Mouse (Mus musculus): Measurements from ENCODE around the gene Hs2st1. TPM values are rescaled to one million over a fixed set of nuclear protein-coding genes. Genes with fewer than 3 reads are reported as not detected.

Gene Hs2st1
- polyA plus RNA-seq, 1 experiment from 2014 or later = 6.6 TPM

GRCm38 (mm10) chr3:144412538-144413272 lies 157.3 kb downstream of the Hs2st1 start:
- H3K9me3 ChIP-seq (replicated peaks; ENCODE audit: control insufficient read depth, low read length) = no peaks in the 10 kb centered on the region; the same call in 1 of the 2 replicates
- peak overlapping the region; percentile 13 for H3K4me3 ChIP-seq (ENCODE audit: low read length)
- H3K36me3 ChIP-seq (ENCODE audit: control insufficient read depth, insufficient read depth) = no peaks in the 10 kb centered on the region
- ATAC-seq (replicated peaks; ENCODE audit: extremely low read depth, insufficient read depth, low FRiP score) = peak; percentile 61
- peaks cover 5% of the 10 kb centered on the region for H3K4me1 ChIP-seq (ENCODE audit: control insufficient read depth, insufficient read depth, low read length)
- H3K27ac ChIP-seq (ENCODE audit: low read length) = no peak overlapping the region
- WGBS = 9% methylated on average over 10 of the region's 10 CpGs
- H3K9ac ChIP-seq (ENCODE audit: low read length) = no peak overlapping the region
- no peaks in the 10 kb centered on the region for H3K27me3 ChIP-seq (ENCODE audit: control insufficient read depth, insufficient read depth, low read length)
- peak overlapping the region; percentile 51 for H3K4me2 ChIP-seq (ENCODE audit: low read depth, low read length)

- Histone ChIP-seq H3K27ac (ENCODE audit: low read length) (no peak overlapping the region), H3K4me1 (ENCODE audit: control insufficient read depth, insufficient read depth, low read length) (peaks cover 5% of the 10 kb centered on the region), H3K27me3 (ENCODE audit: control insufficient read depth, insufficient read depth, low read length) (no peaks in the 10 kb centered on the region), H3K4me2 (ENCODE audit: low read depth, low read length) (no peak overlapping the region), H3K9ac (ENCODE audit: low read length) (no peak overlapping the region), H3K4me3 (ENCODE audit: low read length) (no peak overlapping the region), H3K9me3 (replicated peaks; ENCODE audit: control insufficient read depth, low read length) (no peaks in the 10 kb centered on the region; the same call in 1 of the 2 replicates), H3K36me3 (ENCODE audit: control insufficient read depth, insufficient read depth) (no peaks in the 10 kb centered on the region)
- no peak for ATAC-seq (replicated peaks; ENCODE audit: extremely low read depth, insufficient read depth, low FRiP score)
- 27% methylated on average over 8 of the region's 8 CpGs for WGBS
Observed at GRCm38 (mm10) chr3:144411650-144412278, 158.2 kb downstream of the Hs2st1 start.

DNA sequence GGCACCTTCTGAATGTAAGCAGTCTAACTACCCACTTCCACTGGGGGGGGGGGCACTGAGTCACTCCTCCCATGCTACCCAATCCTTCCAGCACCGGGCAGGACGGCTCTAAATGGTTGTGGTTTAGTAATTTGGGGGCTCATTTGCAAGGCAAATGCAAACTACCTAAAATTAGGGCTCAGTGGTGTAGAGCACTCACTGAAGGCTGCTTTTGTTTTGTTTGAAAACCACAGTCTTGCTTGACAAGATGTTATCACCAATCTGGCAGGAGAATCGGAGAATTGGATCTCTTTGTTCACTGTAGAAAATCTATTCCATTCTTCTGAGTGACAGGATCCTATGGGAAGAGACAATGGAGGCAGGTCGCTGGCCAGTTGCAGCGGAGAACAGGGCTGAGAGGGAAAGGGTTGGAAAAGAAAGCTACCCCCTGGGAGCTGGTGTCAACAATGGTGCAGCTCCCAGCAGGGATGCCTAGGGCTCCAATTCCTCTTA lies 158.9 kb downstream of the Hs2st1 start:
- ATAC-seq (replicated peaks; ENCODE audit: extremely low read depth, insufficient read depth, low FRiP score) = no peak
- H3K4me1 ChIP-seq (ENCODE audit: control insufficient read depth, insufficient read depth, low read length) = peaks cover 5% of the 10 kb centered on the region
- H3K27me3 ChIP-seq (ENCODE audit: control insufficient read depth, insufficient read depth, low read length) = no peaks in the 10 kb centered on the region
- no peak overlapping the region for H3K27ac ChIP-seq (ENCODE audit: low read length)
- H3K9me3 ChIP-seq (replicated peaks; ENCODE audit: control insufficient read depth, low read length) = no peaks in the 10 kb centered on the region; the same call in 1 of the 2 replicates
- H3K9ac ChIP-seq (ENCODE audit: low read length) = no peak overlapping the region
- H3K4me3 ChIP-seq (ENCODE audit: low read length) = no peak overlapping the region
- no peak overlapping the region for H3K4me2 ChIP-seq (ENCODE audit: low read depth, low read length)
- WGBS = 40% methylated on average over 5 of the region's 5 CpGs
- no peaks in the 10 kb centered on the region for H3K36me3 ChIP-seq (ENCODE audit: control insufficient read depth, insufficient read depth)

DNA sequence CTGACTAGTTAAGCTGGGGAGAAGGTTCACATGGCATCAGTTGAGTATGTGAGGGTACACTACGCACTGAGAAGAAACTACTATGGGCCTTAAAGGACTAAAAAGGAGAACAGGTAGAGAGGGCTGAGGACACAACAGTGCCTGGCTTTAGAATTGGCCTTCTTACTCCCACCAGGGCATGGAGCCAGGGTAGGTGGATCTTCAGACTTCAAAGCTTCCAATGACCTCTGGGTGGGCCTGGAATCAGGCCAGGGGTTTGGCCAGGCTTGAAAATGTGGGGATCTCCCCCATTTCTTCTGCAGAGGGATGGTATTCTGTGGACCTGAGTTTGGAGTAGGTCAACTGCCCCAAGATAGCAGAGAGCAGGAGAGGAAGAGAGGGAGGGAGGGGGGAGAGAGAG lies 161.0 kb downstream of the Hs2st1 start:
- no peak for ATAC-seq (replicated peaks; ENCODE audit: extremely low read depth, insufficient read depth, low FRiP score)
- Histone ChIP-seq H3K27ac (ENCODE audit: low read length) (no peak overlapping the region), H3K36me3 (ENCODE audit: control insufficient read depth, insufficient read depth) (no peaks in the 10 kb centered on the region), H3K4me1 (ENCODE audit: control insufficient read depth, insufficient read depth, low read length) (peaks cover 5% of the 10 kb centered on the region), H3K27me3 (ENCODE audit: control insufficient read depth, insufficient read depth, low read length) (no peaks in the 10 kb centered on the region), H3K9me3 (replicated peaks; ENCODE audit: control insufficient read depth, low read length) (no peaks in the 10 kb centered on the region), H3K4me3 (ENCODE audit: low read length) (no peak overlapping the region), H3K4me2 (ENCODE audit: low read depth, low read length) (no peak overlapping the region), H3K9ac (ENCODE audit: low read length) (no peak overlapping the region)
- 95% methylated on average over 1 of the region's 1 CpGs for WGBS

DNA sequence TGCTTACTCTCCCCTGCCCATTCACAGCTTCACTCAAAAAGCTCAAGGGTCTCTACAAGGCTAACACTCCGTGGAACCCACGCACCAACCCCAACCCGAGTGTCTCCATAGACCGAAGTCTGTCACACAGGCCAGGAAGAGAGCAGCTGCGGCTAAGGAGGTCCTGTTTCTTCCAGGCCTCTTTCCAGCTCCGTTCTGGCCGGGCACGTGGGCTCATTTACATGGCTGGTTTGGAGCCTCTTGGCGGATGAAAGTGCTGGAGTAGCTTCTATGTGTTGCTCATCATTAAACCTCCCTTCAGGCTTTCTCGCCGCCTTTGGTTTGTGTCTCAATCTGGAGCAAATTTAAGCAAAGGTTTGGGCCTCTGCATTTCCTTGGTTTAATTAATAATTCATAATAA lies 164.7 kb downstream of the Hs2st1 start:
- ATAC-seq (replicated peaks; ENCODE audit: extremely low read depth, insufficient read depth, low FRiP score) = no peak
- no peak overlapping the region for H3K4me2 ChIP-seq (ENCODE audit: low read depth, low read length)
- 78% methylated on average over 11 of the region's 11 CpGs for WGBS

DNA sequence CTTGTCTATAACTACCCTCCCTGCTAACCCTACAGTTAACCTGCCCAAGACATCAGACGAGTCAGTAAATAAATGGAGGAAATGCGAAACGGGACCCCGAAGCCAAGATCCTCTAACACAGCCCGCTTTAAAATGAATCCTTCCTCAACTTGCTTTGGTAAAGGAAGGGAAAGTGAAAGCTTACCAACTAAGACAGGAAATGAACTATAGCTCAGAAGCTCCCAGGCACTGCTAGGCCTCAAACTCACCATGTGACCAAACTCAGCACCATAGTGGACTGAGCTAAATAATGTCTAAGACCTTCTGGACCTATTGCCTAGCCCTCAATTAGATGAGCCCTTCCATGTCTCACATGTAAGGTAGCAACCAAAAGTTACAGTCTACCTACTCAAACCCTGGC lies 168.7 kb downstream of the Hs2st1 start:
- Histone ChIP-seq H3K36me3 (ENCODE audit: control insufficient read depth, insufficient read depth) (no peaks in the 10 kb centered on the region), H3K4me2 (ENCODE audit: low read depth, low read length) (no peak overlapping the region), H3K27ac (ENCODE audit: low read length) (peak overlapping the region; percentile 64), H3K4me3 (ENCODE audit: low read length) (no peak overlapping the region), H3K9ac (ENCODE audit: low read length) (no peak overlapping the region), H3K4me1 (ENCODE audit: control insufficient read depth, insufficient read depth, low read length) (peaks cover 10% of the 10 kb centered on the region; the same call in 1 of the 2 replicates), H3K27me3 (ENCODE audit: control insufficient read depth, insufficient read depth, low read length) (no peaks in the 10 kb centered on the region), H3K9me3 (replicated peaks; ENCODE audit: control insufficient read depth, low read length) (no peaks in the 10 kb centered on the region)
- WGBS = 71% methylated on average over 5 of the region's 5 CpGs
- ATAC-seq (replicated peaks; ENCODE audit: extremely low read depth, insufficient read depth, low FRiP score) = no peak; the same call in 1 of the 2 replicates

More for the DNA sequence above, 164.7 kb downstream of the Hs2st1 start:
- Histone ChIP-seq H3K9me3 (replicated peaks; ENCODE audit: control insufficient read depth, low read length) (no peaks in the 10 kb centered on the region), H3K27ac (ENCODE audit: low read length) (no peak overlapping the region), H3K4me1 (ENCODE audit: control insufficient read depth, insufficient read depth, low read length) (peaks cover 5% of the 10 kb centered on the region; the same call in 1 of the 2 replicates), H3K27me3 (ENCODE audit: control insufficient read depth, insufficient read depth, low read length) (no peaks in the 10 kb centered on the region), H3K36me3 (ENCODE audit: control insufficient read depth, insufficient read depth) (no peaks in the 10 kb centered on the region), H3K4me3 (ENCODE audit: low read length) (no peak overlapping the region), H3K9ac (ENCODE audit: low read length) (no peak overlapping the region)

DNA sequence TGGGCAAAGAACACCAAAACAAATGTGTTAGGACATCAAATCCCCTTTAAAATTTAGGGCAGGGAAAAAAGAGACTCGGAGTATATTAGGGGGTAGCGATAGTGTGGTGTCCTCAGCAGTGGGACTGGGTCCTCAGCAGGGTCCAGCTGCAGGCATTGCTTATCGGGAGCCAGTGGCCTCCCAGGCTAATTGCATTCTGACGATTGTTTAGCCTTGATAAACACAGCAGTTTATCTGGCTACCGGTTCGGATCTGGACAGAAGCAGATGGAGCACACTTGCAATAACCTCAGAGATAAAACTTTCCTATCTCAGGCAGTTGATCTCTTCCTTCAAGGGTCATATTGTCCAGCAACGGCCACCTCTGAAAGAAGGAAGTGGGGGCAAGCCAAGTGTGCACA lies 169.1 kb downstream of the Hs2st1 start:
- H3K36me3 ChIP-seq (ENCODE audit: control insufficient read depth, insufficient read depth) = no peaks in the 10 kb centered on the region
- ATAC-seq (replicated peaks; ENCODE audit: extremely low read depth, insufficient read depth, low FRiP score) = no peak
- peak overlapping the region; percentile 64 for H3K27ac ChIP-seq (ENCODE audit: low read length)
- H3K4me3 ChIP-seq (ENCODE audit: low read length) = no peak overlapping the region
- H3K9me3 ChIP-seq (replicated peaks; ENCODE audit: control insufficient read depth, low read length) = no peaks in the 10 kb centered on the region
- H3K9ac ChIP-seq (ENCODE audit: low read length) = no peak overlapping the region
- H3K27me3 ChIP-seq (ENCODE audit: control insufficient read depth, insufficient read depth, low read length) = no peaks in the 10 kb centered on the region
- H3K4me1 ChIP-seq (ENCODE audit: control insufficient read depth, insufficient read depth, low read length) = peaks cover 10% of the 10 kb centered on the region; the same call in 1 of the 2 replicates
- 37% methylated on average over 7 of the region's 7 CpGs for WGBS
- H3K4me2 ChIP-seq (ENCODE audit: low read depth, low read length) = no peak overlapping the region

- 34% methylated on average over 8 of the region's 8 CpGs for WGBS
- H3K4me1 ChIP-seq (ENCODE audit: control insufficient read depth, insufficient read depth, low read length) = peaks cover 10% of the 10 kb centered on the region; the same call in 1 of the 2 replicates
Observed at GRCm38 (mm10) chr3:144400374-144400773, 169.6 kb downstream of the Hs2st1 start.

More at GRCm38 (mm10) chr3:144400374-144400773, 169.6 kb downstream of the Hs2st1 start:
- no peak overlapping the region for H3K4me3 ChIP-seq (ENCODE audit: low read length)
- H3K9me3 ChIP-seq (replicated peaks; ENCODE audit: control insufficient read depth, low read length) = no peaks in the 10 kb centered on the region
- H3K27me3 ChIP-seq (ENCODE audit: control insufficient read depth, insufficient read depth, low read length) = no peaks in the 10 kb centered on the region
- H3K27ac ChIP-seq (ENCODE audit: low read length) = no peak overlapping the region
- no peak overlapping the region for H3K4me2 ChIP-seq (ENCODE audit: low read depth, low read length)
- H3K36me3 ChIP-seq (ENCODE audit: control insufficient read depth, insufficient read depth) = no peaks in the 10 kb centered on the region
- no peak overlapping the region for H3K9ac ChIP-seq (ENCODE audit: low read length)
- ATAC-seq (replicated peaks; ENCODE audit: extremely low read depth, insufficient read depth, low FRiP score) = peak; percentile 73
